Mouse (Mus musculus): ENCODE results near the gene Cfap74. TPM values are rescaled to one million over a fixed set of nuclear protein-coding genes. Genes with fewer than 3 reads are reported as not detected.

Gene Cfap74
- polyA plus RNA-seq, 1 experiment from 2014 or later, result 4.7 TPM

DNA sequence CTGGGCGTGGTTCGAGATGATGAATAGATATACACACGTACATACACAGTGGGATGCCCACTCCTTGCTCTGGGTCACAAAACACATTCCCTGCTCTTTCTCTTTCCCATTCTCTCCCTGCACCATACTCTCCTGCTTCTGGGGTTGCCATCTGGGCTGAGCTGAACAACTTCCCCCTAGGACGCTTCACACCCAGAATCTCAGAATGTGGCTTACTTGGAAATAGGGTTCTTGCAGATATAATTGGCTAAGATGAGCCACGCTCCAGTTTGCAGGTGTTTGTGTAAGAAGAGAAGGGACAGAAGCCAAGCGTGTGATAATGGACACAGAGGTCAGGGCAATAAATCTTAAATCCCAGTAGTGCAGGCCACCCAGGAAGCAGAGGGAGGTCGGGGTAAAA, 27.0 kb upstream of the Cfap74 start:
- Histone ChIP-seq H3K27me3 (replicated peaks) (no peaks in the 10 kb centered on the region), H3K27ac (no peak overlapping the region), H3K4me1 (peaks cover 11% of the 10 kb centered on the region), H3K36me3 (no peaks in the 10 kb centered on the region), H3K9me3 (no peaks in the 10 kb centered on the region), H3K4me2 (replicated peaks) (no peak overlapping the region), H3K4me3 (no peak overlapping the region), H3K9ac (no peak overlapping the region)
- no peak for ATAC-seq (ENCODE audit: low FRiP score, low read depth)
- 23% methylated on average over 7 of the region's 7 CpGs for WGBS

GRCm38 (mm10) chr4:155382752-155383151, 26.2 kb upstream of the Cfap74 start:
- ATAC-seq (ENCODE audit: low FRiP score, low read depth), result no peak
- WGBS, result 21% methylated on average over 9 of the region's 9 CpGs
- H3K27me3 ChIP-seq (replicated peaks), result no peaks in the 10 kb centered on the region

DNA sequence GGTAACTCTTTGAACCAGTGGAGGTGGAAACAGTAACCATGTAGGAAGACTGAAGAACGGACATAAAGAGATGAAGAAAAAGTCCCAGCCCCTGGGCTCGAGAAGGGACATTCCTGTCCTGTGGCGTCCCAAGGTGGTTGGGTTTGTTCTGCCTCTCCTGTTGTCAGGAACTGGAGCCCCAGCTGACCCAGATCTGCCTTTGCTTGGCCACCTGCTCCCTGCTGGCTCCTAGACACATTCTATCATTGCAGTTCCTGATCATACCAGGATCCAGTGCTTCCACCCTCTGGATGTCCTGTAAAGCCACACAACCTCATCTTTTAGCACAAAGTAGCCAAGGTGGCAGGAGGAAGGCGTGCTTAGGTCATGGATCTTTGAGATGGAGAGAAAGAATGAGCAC, 25.7 kb upstream of the Cfap74 start:
- peaks cover 11% of the 10 kb centered on the region for H3K4me1 ChIP-seq
- WGBS, result 76% methylated on average over 4 of the region's 4 CpGs
- no peak for ATAC-seq (ENCODE audit: low FRiP score, low read depth)

More at GRCm38 (mm10) chr4:155382752-155383151, 26.2 kb upstream of the Cfap74 start:
- H3K27ac ChIP-seq, result no peak overlapping the region
- H3K4me1 ChIP-seq, result peaks cover 11% of the 10 kb centered on the region
- H3K9me3 ChIP-seq, result no peaks in the 10 kb centered on the region
- H3K4me3 ChIP-seq, result no peak overlapping the region
- H3K4me2 ChIP-seq (replicated peaks), result no peak overlapping the region
- no peaks in the 10 kb centered on the region for H3K36me3 ChIP-seq
- H3K9ac ChIP-seq, result 0 out of 2 replicates have a peak overlapping the region, but pooled peaks have one; percentile 42

DNA sequence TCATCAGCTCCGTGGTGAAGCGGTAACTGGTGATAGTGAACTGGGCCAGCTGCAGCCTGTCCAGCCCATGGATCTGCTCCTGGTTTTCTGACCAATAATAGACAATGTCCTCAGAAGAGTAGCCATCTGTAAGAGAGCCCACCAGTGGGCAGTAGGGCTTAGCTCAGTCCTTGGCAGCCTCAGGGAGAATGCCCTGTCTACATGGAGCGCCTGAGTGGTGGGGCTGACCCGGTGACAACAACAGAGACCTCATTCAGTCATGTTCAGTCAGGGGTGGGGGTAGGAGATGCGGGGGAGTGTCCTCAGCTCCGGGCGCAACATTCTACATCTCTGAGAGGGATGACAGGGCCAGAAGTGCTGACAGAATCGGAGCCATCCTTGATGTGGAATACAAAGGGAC, 21.8 kb upstream of the Cfap74 start:
- Histone ChIP-seq H3K4me3 (no peak overlapping the region), H3K4me2 (replicated peaks) (no peak overlapping the region), H3K27ac (no peak overlapping the region), H3K9me3 (no peaks in the 10 kb centered on the region), H3K4me1 (peaks cover 7% of the 10 kb centered on the region), H3K9ac (no peak overlapping the region), H3K36me3 (no peaks in the 10 kb centered on the region), H3K27me3 (replicated peaks) (no peaks in the 10 kb centered on the region)
- ATAC-seq (ENCODE audit: low FRiP score, low read depth), result no peak
- 89% methylated on average over 8 of the region's 8 CpGs for WGBS

More for the DNA sequence above, 25.7 kb upstream of the Cfap74 start:
- Histone ChIP-seq H3K9me3 (no peaks in the 10 kb centered on the region), H3K9ac (no peak overlapping the region), H3K27me3 (replicated peaks) (no peaks in the 10 kb centered on the region), H3K4me2 (replicated peaks) (no peak overlapping the region), H3K27ac (no peak overlapping the region), H3K4me3 (no peak overlapping the region), H3K36me3 (no peaks in the 10 kb centered on the region)

- Histone ChIP-seq H3K9me3 (no peaks in the 10 kb centered on the region), H3K9ac (no peak overlapping the region), H3K27ac (no peak overlapping the region), H3K4me3 (no peak overlapping the region), H3K36me3 (no peaks in the 10 kb centered on the region), H3K4me1 (peaks cover 9% of the 10 kb centered on the region; the same call in 1 of the 2 replicates), H3K4me2 (replicated peaks) (no peak overlapping the region), H3K27me3 (replicated peaks) (peaks cover 48% of the 10 kb centered on the region)
- no peak for ATAC-seq (ENCODE audit: low FRiP score, low read depth)
- WGBS, result 92% methylated on average over 5 of the region's 5 CpGs
Measured at GRCm38 (mm10) chr4:155395471-155395870, 13.5 kb upstream of the Cfap74 start.

DNA sequence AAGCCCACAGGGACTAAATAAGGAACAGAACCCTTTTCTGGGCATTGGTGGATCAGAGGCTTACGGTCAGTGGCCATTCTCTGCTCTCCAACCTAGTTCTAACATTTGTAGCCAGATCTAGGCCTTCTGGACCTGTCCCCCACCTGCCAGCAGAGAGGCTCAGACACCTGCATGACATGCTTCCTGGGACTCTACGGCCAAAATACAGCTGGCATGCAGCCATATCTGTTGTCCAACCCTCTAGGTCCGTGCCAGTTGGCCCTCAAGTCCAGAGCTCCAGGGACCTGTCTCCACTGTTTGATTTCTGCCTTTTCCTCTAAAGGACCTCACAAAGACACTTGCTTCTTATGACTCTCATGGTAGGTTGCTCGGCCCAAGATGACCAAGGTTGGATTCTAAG, 12.2 kb upstream of the Cfap74 start:
- ATAC-seq (ENCODE audit: low FRiP score, low read depth), result no peak
- WGBS, result 86% methylated on average over 4 of the region's 4 CpGs
- Histone ChIP-seq H3K4me2 (replicated peaks) (no peak overlapping the region), H3K27me3 (replicated peaks) (peaks cover 48% of the 10 kb centered on the region), H3K36me3 (no peaks in the 10 kb centered on the region), H3K4me3 (no peak overlapping the region), H3K9ac (no peak overlapping the region), H3K9me3 (no peaks in the 10 kb centered on the region), H3K27ac (no peak overlapping the region), H3K4me1 (peaks cover 9% of the 10 kb centered on the region; the same call in 1 of the 2 replicates)

DNA sequence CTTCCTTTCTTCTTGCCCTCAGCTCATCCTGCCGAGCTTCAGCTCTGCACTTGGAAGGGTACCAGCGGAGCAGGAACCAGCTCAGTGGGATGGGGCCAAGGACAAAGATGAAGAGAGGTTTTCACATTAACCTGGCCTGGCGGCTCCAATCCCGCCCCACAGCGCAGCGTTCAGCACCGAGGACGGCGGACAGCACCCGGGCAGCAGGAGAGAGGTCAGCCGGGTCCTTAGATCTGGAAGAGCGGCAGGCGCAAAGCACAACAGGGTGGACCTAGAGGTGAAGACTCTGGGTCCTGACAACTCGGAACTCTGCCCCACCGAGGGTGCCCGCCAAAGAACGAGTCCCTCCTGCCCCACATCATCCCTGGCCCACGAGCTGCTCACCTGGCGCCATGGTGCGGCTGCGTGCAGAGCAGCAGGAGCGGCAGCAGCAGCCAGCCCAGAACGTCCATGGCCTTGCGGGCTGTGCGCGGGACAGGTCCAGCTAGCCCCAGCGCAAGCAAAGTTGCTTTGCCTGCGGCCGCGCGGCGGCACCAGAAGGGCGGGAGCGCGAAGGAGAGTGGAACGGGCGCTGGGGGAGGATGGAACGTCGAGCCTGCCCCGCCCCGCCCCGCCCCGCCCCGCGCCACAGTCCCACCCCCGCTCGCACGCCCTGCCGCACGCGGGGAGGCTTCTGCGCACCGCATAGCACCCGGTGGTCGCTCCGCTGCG, 11.3 kb upstream of the Cfap74 start, which contains the start of gene Gabrd:
TSS of gene Gabrd (minus strand) at position 602 of the 711 bp plus-strand sequence.
- H3K4me1 ChIP-seq, result peaks cover 9% of the 10 kb centered on the region; the same call in 1 of the 2 replicates
- no peak within 1 kb of the TSS for H3K27ac ChIP-seq
- peak within 1 kb of the TSS; percentile 10; the same call in 1 of the 2 replicates for H3K9ac ChIP-seq
- ATAC-seq (ENCODE audit: low FRiP score, low read depth), result no peak
- H3K4me3 ChIP-seq, result peak within 1 kb of the TSS; percentile 32
- peaks cover 48% of the 10 kb centered on the region for H3K27me3 ChIP-seq (replicated peaks)
- H3K9me3 ChIP-seq, result no peaks in the 10 kb centered on the region
- peak within 1 kb of the TSS; percentile 73 for H3K4me2 ChIP-seq (replicated peaks)
- WGBS, result under 1% methylated on average over 57 of the region's 57 CpGs
- no peaks in the 10 kb centered on the region for H3K36me3 ChIP-seq

GRCm38 (mm10) chr4:155398222-155398540, 10.8 kb upstream of the Cfap74 start:
- peak overlapping the region; percentile 73 for H3K4me2 ChIP-seq (replicated peaks)

DNA sequence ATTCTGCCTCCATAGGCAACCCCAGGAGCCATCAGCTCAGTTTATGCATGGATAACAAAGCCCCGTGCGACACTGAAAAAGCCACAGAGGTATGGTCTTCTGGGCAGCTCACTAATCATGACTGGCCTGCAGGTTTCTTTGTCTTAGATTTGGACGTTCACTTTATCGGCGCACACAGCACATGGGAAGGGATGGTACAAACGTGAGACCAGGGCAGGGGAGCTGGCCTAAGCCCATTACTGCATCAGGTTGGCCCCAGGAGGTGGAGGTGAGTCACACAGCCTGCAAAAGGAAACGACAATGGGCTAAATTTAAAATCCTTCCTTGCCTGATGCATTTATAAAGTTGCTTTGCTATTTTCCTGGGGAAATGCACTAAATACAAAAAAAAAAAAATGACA, 7.9 kb upstream of the Cfap74 start:
- peaks cover 40% of the 10 kb centered on the region for H3K27me3 ChIP-seq (replicated peaks)
- ATAC-seq (ENCODE audit: low FRiP score, low read depth), result no peak
- H3K4me2 ChIP-seq (replicated peaks), result no peak overlapping the region
- no peak overlapping the region for H3K4me3 ChIP-seq
- 73% methylated on average over 7 of the region's 7 CpGs for WGBS
- H3K27ac ChIP-seq, result no peak overlapping the region
- no peak overlapping the region for H3K9ac ChIP-seq
- H3K9me3 ChIP-seq, result no peaks in the 10 kb centered on the region
- peaks cover 9% of the 10 kb centered on the region; the same call in 1 of the 2 replicates for H3K4me1 ChIP-seq
- H3K36me3 ChIP-seq, result no peaks in the 10 kb centered on the region

More at GRCm38 (mm10) chr4:155398222-155398540, 10.8 kb upstream of the Cfap74 start:
- no peaks in the 10 kb centered on the region for H3K9me3 ChIP-seq
- H3K9ac ChIP-seq, result 0 out of 2 replicates have a peak overlapping the region, but pooled peaks have one; percentile 10
- peaks cover 48% of the 10 kb centered on the region for H3K27me3 ChIP-seq (replicated peaks)
- ATAC-seq (ENCODE audit: low FRiP score, low read depth), result no peak
- no peaks in the 10 kb centered on the region for H3K36me3 ChIP-seq
- H3K27ac ChIP-seq, result no peak overlapping the region
- H3K4me3 ChIP-seq, result peak overlapping the region; percentile 32
- H3K4me1 ChIP-seq, result peaks cover 9% of the 10 kb centered on the region; the same call in 1 of the 2 replicates
- WGBS, result 3% methylated on average over 9 of the region's 9 CpGs

- Histone ChIP-seq H3K9ac (no peak overlapping the region), H3K27ac (no peak overlapping the region), H3K9me3 (no peaks in the 10 kb centered on the region), H3K4me1 (peaks cover 8% of the 10 kb centered on the region; the same call in 1 of the 2 replicates), H3K36me3 (no peaks in the 10 kb centered on the region), H3K4me3 (no peak overlapping the region), H3K4me2 (replicated peaks) (no peak overlapping the region), H3K27me3 (replicated peaks) (peaks cover 28% of the 10 kb centered on the region)
- WGBS, result 74% methylated on average over 1 of the region's 1 CpGs
- ATAC-seq (ENCODE audit: low FRiP score, low read depth), result no peak
Measured at GRCm38 (mm10) chr4:155402489-155402888, 6.5 kb upstream of the Cfap74 start.

DNA sequence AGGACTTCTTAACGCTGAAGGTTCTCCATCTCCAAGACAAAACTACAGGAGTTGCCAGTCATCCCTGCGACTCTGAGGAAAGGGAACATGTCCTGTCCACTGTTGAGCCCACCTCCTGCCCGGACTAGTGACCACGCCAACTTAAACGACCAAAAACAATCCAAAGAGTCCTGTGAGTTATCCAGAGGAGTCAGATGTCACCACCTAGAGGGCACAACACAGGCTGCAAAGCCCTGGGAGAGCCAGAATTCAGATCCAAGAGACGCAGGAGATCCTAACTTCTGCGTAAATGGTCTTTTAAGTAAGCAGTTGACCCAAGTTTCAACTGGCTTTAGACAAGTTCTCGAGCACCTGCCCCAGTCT, 314 bp upstream of the Cfap74 start:
- H3K9ac ChIP-seq, result 0 out of 2 replicates have a peak overlapping the region, but pooled peaks have one; percentile 13
- peak overlapping the region; percentile 58 for H3K4me3 ChIP-seq
- peaks cover 5% of the 10 kb centered on the region; the same call in 1 of the 2 replicates for H3K4me1 ChIP-seq
- WGBS, result 4% methylated on average over 8 of the region's 8 CpGs
- H3K9me3 ChIP-seq, result no peaks in the 10 kb centered on the region
- H3K36me3 ChIP-seq, result no peaks in the 10 kb centered on the region
- H3K27ac ChIP-seq, result no peak overlapping the region
- ATAC-seq (ENCODE audit: low FRiP score, low read depth), result peak; percentile 53; the same call in 1 of the 2 replicates
- peak overlapping the region; percentile 93 for H3K4me2 ChIP-seq (replicated peaks)
- H3K27me3 ChIP-seq (replicated peaks), result no peaks in the 10 kb centered on the region

DNA sequence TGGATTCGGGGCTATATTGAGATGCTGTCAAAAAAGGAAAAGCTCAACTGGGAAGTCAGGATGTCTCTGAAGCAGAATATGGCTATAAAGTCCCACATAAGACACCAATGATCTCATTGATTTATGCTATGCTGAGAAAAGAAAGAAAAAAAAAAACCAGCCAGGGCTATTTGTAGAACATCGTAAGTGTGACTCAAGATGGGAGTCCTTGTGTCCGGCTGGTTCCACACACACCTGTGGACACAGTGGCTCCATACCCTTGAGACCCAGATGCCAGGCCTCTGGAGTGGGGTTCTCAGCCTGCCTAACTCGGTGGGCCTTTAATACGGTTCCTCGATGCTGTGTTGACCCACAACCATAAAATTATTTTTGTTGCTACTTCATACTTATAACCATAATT, 3.1 kb downstream of the Cfap74 start:
- H3K36me3 ChIP-seq, result no peaks in the 10 kb centered on the region
- 88% methylated on average over 6 of the region's 6 CpGs for WGBS
- no peak for ATAC-seq (ENCODE audit: low FRiP score, low read depth)

More for the DNA sequence above, 3.1 kb downstream of the Cfap74 start:
- Histone ChIP-seq H3K9ac (no peak overlapping the region), H3K9me3 (no peaks in the 10 kb centered on the region), H3K4me3 (no peak overlapping the region), H3K27ac (no peak overlapping the region), H3K4me2 (replicated peaks) (no peak overlapping the region), H3K27me3 (replicated peaks) (no peaks in the 10 kb centered on the region), H3K4me1 (peaks cover 5% of the 10 kb centered on the region; the same call in 1 of the 2 replicates)

All from neural tube, embryonic 12.5 days (tissue).